Mouse (Mus musculus): ENCODE measurements around the gene Prr5.

Gene Prr5

GRCm38 (mm10) chr15:84657384-84658064, 11.9 kb upstream of the Prr5 start:
- no peak for DNase-seq (ENCODE audit: inconsistent ontology term)

GRCm38 (mm10) chr15:84658655-84659054, 10.8 kb upstream of the Prr5 start:
- no peak for DNase-seq (ENCODE audit: inconsistent ontology term)

- no peak for DNase-seq (ENCODE audit: inconsistent ontology term)
Measured at GRCm38 (mm10) chr15:84659856-84660255, 9.6 kb upstream of the Prr5 start.

GRCm38 (mm10) chr15:84661274-84661673, 8.1 kb upstream of the Prr5 start:
- no peak for DNase-seq (ENCODE audit: inconsistent ontology term)

GRCm38 (mm10) chr15:84662952-84663684, 6.3 kb upstream of the Prr5 start:
- DNase-seq (ENCODE audit: inconsistent ontology term), result peak; percentile 79

- DNase-seq (ENCODE audit: inconsistent ontology term), result no peak
Measured at GRCm38 (mm10) chr15:84663685-84664060, 5.7 kb upstream of the Prr5 start.

- peak; percentile 50 for DNase-seq (ENCODE audit: inconsistent ontology term)
Measured at GRCm38 (mm10) chr15:84664542-84665460, 4.6 kb upstream of the Prr5 start.

GRCm38 (mm10) chr15:84665662-84666061, 3.8 kb upstream of the Prr5 start:
- DNase-seq (ENCODE audit: inconsistent ontology term), result no peak

- no peak for DNase-seq (ENCODE audit: inconsistent ontology term)
Measured at GRCm38 (mm10) chr15:84666065-84666464, 3.4 kb upstream of the Prr5 start.

GRCm38 (mm10) chr15:84667601-84668000, 1.8 kb upstream of the Prr5 start:
- no peak for DNase-seq (ENCODE audit: inconsistent ontology term)

GRCm38 (mm10) chr15:84669771-84670656, 594 bp downstream of the Prr5 start:
- DNase-seq (ENCODE audit: inconsistent ontology term), result no peak

- no peak for DNase-seq (ENCODE audit: inconsistent ontology term)
Measured at GRCm38 (mm10) chr15:84670657-84671055, 1.2 kb downstream of the Prr5 start.

GRCm38 (mm10) chr15:84671401-84672307, 2.2 kb downstream of the Prr5 start:
- peak; percentile 68 for DNase-seq (ENCODE audit: inconsistent ontology term)

- no peak for DNase-seq (ENCODE audit: inconsistent ontology term)
Measured at GRCm38 (mm10) chr15:84672308-84672615, 2.8 kb downstream of the Prr5 start.

GRCm38 (mm10) chr15:84672616-84673015, 3.2 kb downstream of the Prr5 start:
- no peak for DNase-seq (ENCODE audit: inconsistent ontology term)

- DNase-seq (ENCODE audit: inconsistent ontology term), result no peak
Measured at GRCm38 (mm10) chr15:84674329-84675067, 5.1 kb downstream of the Prr5 start.

- no peak for DNase-seq (ENCODE audit: inconsistent ontology term)
Measured at GRCm38 (mm10) chr15:84675317-84675716, 5.9 kb downstream of the Prr5 start.

- no peak for DNase-seq (ENCODE audit: inconsistent ontology term)
Measured at GRCm38 (mm10) chr15:84677943-84678342, 8.5 kb downstream of the Prr5 start.

- no peak for DNase-seq (ENCODE audit: inconsistent ontology term)
Measured at GRCm38 (mm10) chr15:84679090-84679489, 9.7 kb downstream of the Prr5 start.

GRCm38 (mm10) chr15:84679794-84680193, 10.4 kb downstream of the Prr5 start:
- DNase-seq (ENCODE audit: inconsistent ontology term), result no peak

Measured in Muller cell, postnatal 12 days (primary cell).